Mouse (Mus musculus) embryonic facial prominence, embryonic 11.5 days (tissue): ENCODE data around the gene Exd1. TPM values are rescaled to one million over a fixed set of nuclear protein-coding genes. Genes with fewer than 3 reads are reported as not detected.
A peak's percentile ranks its signal among the peaks of the same experiment; 100 is the strongest.

Source experiments
- ATAC-seq: fragments of 200-750 bp; cut with Nextera tagmentation; replicated peaks from 2 replicates; pipeline ENCODE4 v1.8.0; 2017; ENCODE audit warnings: low read depth; ENCODE audit not compliant: insufficient number of reproducible peaks, low FRiP score, low TSS enrichment
- DNase-seq: peaks from one replicate; pipeline ENCODE4 v3.0.0-alpha.2; 2015; ENCODE audit warnings: low spot score
- H3K27ac ChIP-seq: fragments of 300-500 bp; sonication (generic); replicated peaks from 2 replicates; pipeline ENCODE4 v1.5.1; 2014; ENCODE audit warnings: mild to moderate bottlenecking, low read depth, low read length, control low read depth
- H3K27me3 ChIP-seq: fragments of 300-500 bp; sonication (generic); 2 replicates; pipeline ENCODE4 v1.6.1; 2014; ENCODE audit warnings: mild to moderate bottlenecking, low read length, moderate library complexity, mixed read lengths; ENCODE audit not compliant: control insufficient read depth, insufficient read depth
- H3K36me3 ChIP-seq: fragments of 300-500 bp; sonication (generic); replicated peaks from 2 replicates; pipeline ENCODE4 v1.6.1; 2014; ENCODE audit warnings: low read depth, mild to moderate bottlenecking, low read length, moderate library complexity, mixed read lengths; ENCODE audit not compliant: control insufficient read depth, insufficient read depth
- H3K4me1 ChIP-seq: fragments of 300-500 bp; sonication (generic); 2 replicates; pipeline ENCODE4 v1.6.1; 2014; ENCODE audit warnings: low read length, mixed read lengths; ENCODE audit not compliant: control insufficient read depth, insufficient read depth
- H3K4me2 ChIP-seq: fragments of 300-500 bp; sonication (generic); 2 replicates; pipeline ENCODE4 v1.6.1; 2014; ENCODE audit warnings: low read depth, mild to moderate bottlenecking, control low read depth, low read length, moderate library complexity
- H3K4me3 ChIP-seq: fragments of 300-500 bp; sonication (generic); 2 replicates; pipeline ENCODE4 v1.5.1; 2014; ENCODE audit warnings: low read depth, low read length, control low read depth
- H3K9ac ChIP-seq: fragments of 300-500 bp; sonication (generic); replicated peaks from 2 replicates; pipeline ENCODE4 v1.6.1; 2014; ENCODE audit warnings: mild to moderate bottlenecking, control low read depth, low read length
- H3K9me3 ChIP-seq: fragments of 300-500 bp; sonication (generic); replicated peaks from 2 replicates; pipeline ENCODE4 v1.6.1; 2016; ENCODE audit warnings: mild to moderate bottlenecking, low read length, inconsistent platforms, mixed read lengths; ENCODE audit not compliant: control insufficient read depth
- WGBS: fragments of 180-500 bp; shearing (Covaris S2); extraction: QIAGEN DNeasy Blood & Tissue Kit; methylation state at CpG from one replicate; pipeline ENCODE4 v1.1.7; 2014; 5-methylcytosine and 5-hydroxymethylcytosine counted together
- polyA plus RNA-seq: library from polyadenylated mRNA; unstranded; fragments of >200 nt; fragmentation: Nextera tagmentation; extraction: Ambion mirVana; gene quantifications from 2 replicates; pipeline ENCODE4 v1.2.1, GENCODE M21; 2014

Exd1 gene
- 0.40 and 0.48 TPM in 2 replicates for polyA plus RNA-seq

DNA sequence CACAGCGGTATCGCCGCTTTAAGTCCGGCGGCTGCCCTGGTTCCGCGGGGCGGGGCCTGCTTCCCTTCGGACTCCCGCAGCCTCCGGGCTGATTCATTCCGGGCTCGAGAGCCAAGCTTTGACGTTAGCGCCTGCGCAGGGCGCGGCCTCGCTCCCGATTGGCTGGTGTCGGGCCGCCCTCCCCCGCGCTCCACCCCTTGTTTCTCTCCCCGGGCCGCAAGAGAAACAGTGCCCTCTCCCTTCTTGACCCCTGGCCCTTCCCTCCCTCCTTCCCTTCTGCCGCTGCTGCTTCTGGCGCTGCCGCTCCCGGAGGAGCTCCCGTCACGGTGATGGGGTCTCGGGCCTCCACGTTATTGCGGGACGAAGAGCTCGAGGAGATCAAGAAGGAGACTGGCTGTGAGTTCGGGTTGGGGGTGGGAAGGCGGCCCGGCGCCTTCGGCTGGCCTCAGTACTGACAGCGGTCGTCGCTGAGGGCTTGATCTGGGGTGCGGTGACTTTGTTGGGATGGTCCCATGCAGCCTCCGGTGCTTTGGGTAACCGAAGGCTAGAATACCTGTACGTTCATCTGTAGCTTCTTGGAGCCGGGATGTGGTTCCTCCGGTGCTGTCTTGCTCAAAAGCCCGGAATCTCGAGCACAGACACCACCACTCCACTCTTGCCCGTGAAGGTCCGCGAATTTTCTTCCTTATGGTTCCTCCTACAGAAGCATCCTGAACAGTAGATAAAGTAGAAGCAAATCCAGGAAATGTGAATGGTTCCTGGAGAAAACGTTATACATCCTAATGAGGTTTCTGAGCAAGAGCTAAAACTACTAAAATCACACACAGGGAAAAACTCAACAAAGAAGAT lies at the start of gene Exd1, which contains the start of gene Chp1:
Gene Exd1, minus strand, starts transcription at position 106 of the 849 bp plus-strand sequence.
Gene Chp1, plus strand, starts transcription at position 176 of the 849 bp plus-strand sequence.
- under 1% methylated on average over 57 of the region's 57 CpGs for WGBS
- peak; percentile 99 for DNase-seq
- ATAC-seq = peak; percentile 96

GRCm38 (mm10) chr2:119596781-119597330 lies 49.4 kb upstream of the Exd1 start:
- no peaks in the 10 kb centered on the region for H3K9me3 ChIP-seq
- ATAC-seq = no peak
- H3K27ac ChIP-seq = no peak overlapping the region
- DNase-seq = no peak
- H3K4me1 ChIP-seq = no peaks in the 10 kb centered on the region
- H3K4me2 ChIP-seq = no peak overlapping the region
- no peaks in the 10 kb centered on the region for H3K27me3 ChIP-seq
- H3K9ac ChIP-seq = no peak overlapping the region
- H3K4me3 ChIP-seq = no peak overlapping the region
- peaks cover 7% of the 10 kb centered on the region for H3K36me3 ChIP-seq
- 94% methylated on average over 8 of the region's 8 CpGs for WGBS

More for the DNA sequence above, at the start of gene Exd1, which contains the start of gene Chp1:
- H3K27ac ChIP-seq = peak within 1 kb of the TSS; percentile 56
- H3K36me3 ChIP-seq = no peaks in the 10 kb centered on the region
- H3K4me1 ChIP-seq = no peaks in the 10 kb centered on the region
- peak within 1 kb of the TSS; percentile 74 for H3K4me3 ChIP-seq
- H3K9ac ChIP-seq = peak within 1 kb of the TSS; percentile 82
- no peaks in the 10 kb centered on the region for H3K9me3 ChIP-seq
- H3K4me2 ChIP-seq = peak within 1 kb of the TSS; percentile 72
- H3K27me3 ChIP-seq = no peaks in the 10 kb centered on the region

DNA sequence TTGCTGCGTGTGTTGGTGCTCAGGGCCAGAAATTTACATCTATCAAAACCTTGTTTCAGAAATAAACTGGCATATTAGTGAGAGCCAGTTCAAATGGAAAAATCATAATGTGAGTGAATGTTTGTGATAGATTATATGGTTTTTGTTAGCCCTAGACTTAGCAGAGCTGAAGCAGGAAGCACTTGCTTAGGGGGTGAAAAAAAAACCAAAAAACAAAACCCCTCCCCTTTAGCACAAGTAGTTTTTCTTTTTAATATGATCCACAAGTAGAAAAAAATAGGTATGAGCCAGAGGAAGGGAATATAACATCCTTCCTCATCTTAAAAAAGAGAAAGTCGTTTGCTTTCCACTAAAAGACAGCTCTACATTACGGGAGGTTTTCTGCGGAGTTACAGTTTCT lies 47.9 kb upstream of the Exd1 start:
- H3K27ac ChIP-seq = no peak overlapping the region
- peak overlapping the region; percentile 54 for H3K4me2 ChIP-seq
- WGBS = 60% methylated on average over 4 of the region's 4 CpGs
- H3K4me1 ChIP-seq = no peaks in the 10 kb centered on the region
- H3K9me3 ChIP-seq = no peaks in the 10 kb centered on the region
- ATAC-seq (no peak), DNase-seq (no peak)
- H3K9ac ChIP-seq = peak overlapping the region; percentile 94
- peaks cover 4% of the 10 kb centered on the region for H3K36me3 ChIP-seq
- H3K4me3 ChIP-seq = peak overlapping the region; percentile 95
- no peaks in the 10 kb centered on the region for H3K27me3 ChIP-seq

GRCm38 (mm10) chr2:119594113-119594981 lies 46.9 kb upstream of the Exd1 start:
- Histone ChIP-seq H3K4me1 (no peaks in the 10 kb centered on the region), H3K9me3 (no peaks in the 10 kb centered on the region), H3K36me3 (peaks cover 4% of the 10 kb centered on the region), H3K9ac (peak overlapping the region; percentile 94), H3K4me2 (peak overlapping the region; percentile 54), H3K4me3 (peak overlapping the region; percentile 95), H3K27ac (peak overlapping the region; percentile 54; the same call in 1 of the 2 replicates), H3K27me3 (no peaks in the 10 kb centered on the region)
- under 1% methylated on average over 61 of the region's 61 CpGs for WGBS
- ATAC-seq (peak; percentile 94), DNase-seq (peak; percentile 98)

DNA sequence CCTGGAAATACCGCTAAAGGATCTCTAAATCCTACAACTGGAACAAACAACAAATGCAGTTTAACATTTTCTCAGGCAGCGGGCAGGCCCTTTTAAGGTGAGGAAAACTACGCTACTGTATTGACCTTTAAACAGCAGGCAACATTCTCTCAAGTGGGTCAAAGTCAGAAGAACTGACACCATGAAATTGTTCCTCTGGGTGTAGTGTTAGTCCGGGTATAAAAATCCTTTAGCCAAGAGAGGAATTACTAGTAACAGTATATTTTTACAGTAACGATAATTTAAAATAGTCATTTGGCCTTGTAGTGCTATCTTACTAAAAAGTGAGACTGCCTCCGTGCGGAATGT lies 46.3 kb upstream of the Exd1 start:
- ATAC-seq (peak; percentile 11; the same call in 1 of the 2 replicates), DNase-seq (no peak)
- Histone ChIP-seq H3K4me1 (no peaks in the 10 kb centered on the region), H3K27ac (no peak overlapping the region; the same call in 1 of the 2 replicates), H3K9ac (no peak overlapping the region; the same call in 1 of the 2 replicates), H3K27me3 (no peaks in the 10 kb centered on the region), H3K9me3 (no peaks in the 10 kb centered on the region), H3K4me2 (peak overlapping the region; percentile 19; the same call in 1 of the 2 replicates), H3K36me3 (peaks cover 4% of the 10 kb centered on the region), H3K4me3 (peak overlapping the region; percentile 95; the same call in 1 of the 2 replicates)
- 7% methylated on average over 7 of the region's 7 CpGs for WGBS

GRCm38 (mm10) chr2:119591247-119591646 lies 43.8 kb upstream of the Exd1 start:
- DNase-seq (no peak), ATAC-seq (no peak)
- no peak overlapping the region for H3K9ac ChIP-seq
- no peaks in the 10 kb centered on the region for H3K4me1 ChIP-seq
- no peak overlapping the region for H3K27ac ChIP-seq
- WGBS = 87% methylated on average over 3 of the region's 3 CpGs
- H3K9me3 ChIP-seq = no peaks in the 10 kb centered on the region
- no peak overlapping the region for H3K4me3 ChIP-seq
- no peaks in the 10 kb centered on the region; the same call in 1 of the 2 replicates for H3K36me3 ChIP-seq
- no peaks in the 10 kb centered on the region for H3K27me3 ChIP-seq
- H3K4me2 ChIP-seq = no peak overlapping the region

- DNase-seq = peak; percentile 71
- Histone ChIP-seq H3K4me3 (no peak overlapping the region), H3K27me3 (no peaks in the 10 kb centered on the region), H3K9me3 (no peaks in the 10 kb centered on the region), H3K4me2 (no peak overlapping the region), H3K4me1 (no peaks in the 10 kb centered on the region), H3K9ac (no peak overlapping the region), H3K27ac (no peak overlapping the region), H3K36me3 (no peaks in the 10 kb centered on the region)
- no peak for ATAC-seq
- 14% methylated on average over 4 of the region's 4 CpGs for WGBS
These were observed 40.0 kb upstream of the Exd1 start for GRCm38 (mm10) chr2:119587383-119587782.
